Mouse (Mus musculus): Measurements from ENCODE around the gene Arf5. TPM values are rescaled to one million over a fixed set of nuclear protein-coding genes. Genes with fewer than 3 reads are reported as not detected.

Arf5 gene
- polyA plus RNA-seq, 1 experiment from 2014 or later: 373 TPM

- Histone ChIP-seq H3K36me3 (no peaks in the 10 kb centered on the region), H3K4me2 (no peak overlapping the region), H3K4me3 (no peak overlapping the region), H3K9ac (no peak overlapping the region), H3K4me1 (peaks cover 5% of the 10 kb centered on the region; the same call in 1 of the 2 replicates), H3K9me3 (no peaks in the 10 kb centered on the region), H3K27ac (no peak overlapping the region), H3K27me3 (no peaks in the 10 kb centered on the region)
- WGBS: 84% methylated on average over 4 of the region's 4 CpGs
- no peak for ATAC-seq (ENCODE audit: borderline replicate concordance, extremely low read depth, low FRiP score, low TSS enrichment)
These were observed 50.9 kb downstream of the Arf5 start for GRCm38 (mm10) chr6:28474211-28474610.

- H3K9me3 ChIP-seq: no peaks in the 10 kb centered on the region
- H3K4me1 ChIP-seq: peaks cover 5% of the 10 kb centered on the region; the same call in 1 of the 2 replicates
- H3K36me3 ChIP-seq: no peaks in the 10 kb centered on the region
- no peaks in the 10 kb centered on the region for H3K27me3 ChIP-seq
- H3K27ac ChIP-seq: no peak within 1 kb of the TSS
- no peak for ATAC-seq (ENCODE audit: borderline replicate concordance, extremely low read depth, low FRiP score, low TSS enrichment)
- no peak within 1 kb of the TSS for H3K9ac ChIP-seq
- H3K4me3 ChIP-seq: no peak within 1 kb of the TSS
- 81% methylated on average over 5 of the region's 5 CpGs for WGBS
- no peak within 1 kb of the TSS for H3K4me2 ChIP-seq
These were observed 51.5 kb downstream of the Arf5 start, which contains the start of gene Snd1 for GRCm38 (mm10) chr6:28474839-28475238. Gene Snd1 (plus strand): TSS chr6:28475139.

Other genes starting within 250 kb of the Arf5 start
- 16.5 and 23.3 TPM in 2 replicates for gene Zfp800, start 25.6 kb upstream of the Arf5 start, polyA plus RNA-seq (2015; fragmentation: Nextera tagmentation; extraction: Ambion mirVana)
- not detected in 2 replicates for gene Fscn3, start 4.2 kb downstream of the Arf5 start, polyA plus RNA-seq (2015; fragmentation: Nextera tagmentation; extraction: Ambion mirVana)
- 10.3 and 12.1 TPM in 2 replicates for gene Gcc1, start 4.8 kb downstream of the Arf5 start, polyA plus RNA-seq (2015; fragmentation: Nextera tagmentation; extraction: Ambion mirVana)
- not detected in 2 replicates for gene Pax4, start 25.8 kb downstream of the Arf5 start, polyA plus RNA-seq (2015; fragmentation: Nextera tagmentation; extraction: Ambion mirVana)
- gene Snd1, start 51.6 kb downstream of the Arf5 start, polyA plus RNA-seq (2015; fragmentation: Nextera tagmentation; extraction: Ambion mirVana): 131 TPM in 2 replicates